Mouse (Mus musculus) gastrocnemius, postnatal 4 days (tissue): ENCODE data around the gene BC029722. TPM values are rescaled to one million over a fixed set of nuclear protein-coding genes. Genes with fewer than 3 reads are reported as not detected.

Experiments
- DNase-seq, 2 experiments: peaks; one replicate each; pipeline ENCODE4 v3.0.0; 2021 to 2022; ENCODE audit warnings: low spot score in 2 of 2, mixed read lengths in 2 of 2
- total RNA-seq, 2 experiments: library from RNA; stranded (reverse); gene quantifications; 2 replicates each; pipeline ENCODE4 v1.2.3; 2021

Gene BC029722
- total RNA-seq, 2 experiments from 2014 or later = 11.4 to 13.5 TPM

DNA sequence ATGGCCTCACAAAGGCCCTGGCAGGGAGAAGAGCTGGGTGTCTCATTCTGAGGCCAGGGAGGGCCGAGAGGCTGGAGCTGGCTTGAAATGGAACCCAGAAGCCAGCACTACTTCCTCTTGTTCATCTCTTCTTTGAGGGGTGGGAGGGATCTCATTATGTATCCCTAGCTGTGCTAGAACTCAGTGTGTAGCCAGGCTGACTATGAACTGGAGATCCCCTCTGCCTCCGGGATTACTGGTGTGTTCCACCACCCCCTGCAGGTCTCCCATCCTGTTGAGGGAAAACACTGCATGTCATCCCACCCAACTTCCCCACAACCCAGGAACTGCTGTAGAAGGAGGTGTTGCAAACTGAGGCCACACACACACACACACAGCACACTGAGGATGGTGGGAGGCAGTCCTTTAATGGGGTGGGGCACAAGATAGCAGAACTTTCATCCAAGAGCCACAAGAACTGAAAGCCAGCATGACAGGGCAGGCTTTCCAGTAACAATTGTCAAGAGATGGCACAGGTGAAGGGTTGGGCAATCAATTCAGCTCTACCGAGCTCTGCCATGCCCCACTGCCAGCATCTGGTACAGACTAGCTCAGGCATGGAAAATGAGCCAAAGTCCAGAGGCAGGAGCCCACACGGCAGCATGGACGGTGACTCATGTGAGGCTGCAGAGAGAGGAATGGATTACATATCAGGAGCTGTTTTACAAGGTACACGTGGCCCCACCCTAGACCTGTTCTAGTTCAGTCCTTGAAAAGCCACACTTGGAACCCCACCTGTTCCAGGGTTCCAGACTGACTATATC is 424 bp upstream of the BC029722 start:
- DNase-seq = no peak

DNA sequence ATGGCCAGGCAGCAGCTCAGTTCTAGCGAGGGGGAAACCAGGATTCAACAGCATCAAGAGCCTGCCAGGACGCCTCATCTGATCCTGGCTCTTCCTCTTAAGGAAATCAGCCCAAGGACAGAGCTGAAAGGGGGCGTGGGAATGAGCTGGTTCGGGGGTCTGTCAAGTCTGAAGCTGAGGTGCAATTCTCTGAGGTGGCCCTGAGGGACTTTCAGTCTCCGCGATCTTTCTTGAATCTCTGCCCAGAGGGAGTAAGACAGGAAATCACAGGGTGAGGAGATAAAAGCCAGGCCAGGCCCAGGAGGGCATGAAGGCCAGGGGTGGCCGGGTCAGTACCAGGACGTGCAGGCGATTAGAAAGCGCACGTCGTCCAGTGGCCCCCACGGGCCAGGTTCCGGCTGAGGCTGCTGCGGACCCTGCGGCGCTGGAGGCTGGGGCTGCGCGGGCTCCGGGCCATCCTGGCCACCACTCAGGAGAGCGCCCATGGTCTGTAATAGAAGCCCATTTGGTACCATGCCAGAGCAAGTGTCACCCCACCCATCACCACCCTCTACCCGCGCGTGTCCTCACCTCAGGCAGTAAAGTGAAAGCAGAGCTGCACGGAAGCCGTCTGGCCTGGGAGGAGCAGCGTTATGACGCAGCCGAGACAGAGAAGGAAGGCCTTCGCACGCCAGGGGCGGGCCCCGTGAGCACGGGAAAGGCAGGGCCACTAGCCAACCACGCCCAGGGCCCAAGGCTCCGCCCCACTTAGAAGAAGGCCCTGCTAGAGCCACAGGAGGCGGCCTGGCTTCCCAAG is 432 bp downstream of the BC029722 start:
- peak; percentile 88 to 95 for DNase-seq

DNA sequence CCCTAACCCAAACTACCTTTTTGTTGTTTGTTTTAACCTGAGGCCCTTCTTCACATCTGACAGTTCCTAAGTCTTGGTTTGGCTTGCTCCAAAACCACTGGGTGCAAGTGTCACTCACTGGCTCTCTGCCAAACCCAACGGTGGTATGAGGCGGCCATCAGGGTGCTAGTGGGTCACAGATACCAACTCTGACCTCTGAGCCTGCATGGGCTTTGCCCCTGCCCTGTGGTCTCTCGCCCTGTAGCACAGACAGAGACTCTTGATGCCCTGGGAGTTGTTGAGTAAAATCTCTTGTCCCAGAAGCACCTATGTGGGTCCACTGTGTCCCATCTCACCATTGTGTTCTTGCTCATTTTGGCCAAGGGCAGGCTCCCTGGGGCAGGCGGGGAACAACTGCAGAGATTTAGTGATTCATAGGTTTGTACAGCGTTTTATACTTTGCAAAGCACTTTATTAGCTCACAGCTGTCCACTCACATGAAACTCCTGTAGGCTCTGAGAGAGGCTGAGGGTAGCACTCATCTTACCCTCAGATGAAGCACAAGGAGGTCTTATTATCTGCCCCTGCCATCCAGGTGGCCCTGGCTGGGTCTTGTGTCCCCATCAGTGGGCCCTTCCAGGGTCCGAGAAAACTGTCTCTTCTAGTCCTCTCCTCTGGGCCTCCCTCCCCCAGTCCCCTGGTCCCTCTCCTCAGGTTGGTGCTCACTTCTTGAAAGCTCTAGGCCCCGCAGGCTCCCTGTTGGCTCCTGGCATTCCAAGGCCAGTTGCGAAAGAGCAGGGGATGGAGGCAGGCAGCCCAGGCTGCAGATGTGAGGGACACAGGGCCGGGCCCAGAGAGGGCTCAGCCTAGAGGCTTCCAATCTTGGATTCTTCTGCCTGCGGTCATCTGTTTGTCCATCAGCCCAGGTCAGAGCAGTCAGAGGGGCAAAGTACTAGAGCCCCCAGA is 1.7 kb downstream of the BC029722 start:
- no peak for DNase-seq

DNA sequence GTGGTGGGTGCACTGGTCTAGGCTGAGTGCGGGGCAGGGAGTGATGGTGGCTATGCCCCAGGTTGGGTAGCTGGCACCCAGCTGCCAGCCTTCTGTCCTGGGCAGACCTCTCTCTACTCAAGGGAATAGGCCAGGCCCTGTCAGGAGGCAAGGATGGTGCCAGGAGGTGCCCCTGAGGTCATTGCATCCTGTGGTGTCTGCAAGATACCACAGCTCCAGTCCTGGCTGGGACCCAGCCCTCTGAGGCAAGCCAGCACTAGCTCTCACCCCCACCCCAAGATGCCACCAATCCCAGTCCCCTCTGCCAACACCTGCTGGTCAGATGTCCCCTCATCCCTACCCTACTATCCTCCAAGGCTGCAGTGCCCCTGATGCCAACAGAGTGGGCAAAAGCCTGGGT is 3.0 kb downstream of the BC029722 start:
- no peak for DNase-seq

DNA sequence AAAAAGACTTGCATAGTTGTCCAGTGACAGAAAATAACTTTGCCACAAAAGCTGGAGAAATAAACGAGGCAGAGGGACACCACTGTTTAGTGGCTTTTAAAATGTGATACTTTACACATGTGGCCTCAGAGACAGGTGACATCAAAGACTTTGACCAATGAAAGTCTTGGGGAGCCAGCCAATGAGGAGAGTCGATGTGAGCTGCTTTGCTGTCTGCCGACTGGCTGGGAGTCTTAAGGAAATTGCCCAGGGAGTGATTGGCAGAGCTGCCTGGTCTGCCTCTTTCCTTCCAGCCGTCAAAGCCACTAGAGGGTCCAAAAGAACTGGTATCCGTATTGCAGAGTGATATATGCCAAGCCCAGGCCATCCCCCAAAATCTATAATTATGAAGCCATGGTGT is 4.4 kb downstream of the BC029722 start:
- DNase-seq = no peak

DNA sequence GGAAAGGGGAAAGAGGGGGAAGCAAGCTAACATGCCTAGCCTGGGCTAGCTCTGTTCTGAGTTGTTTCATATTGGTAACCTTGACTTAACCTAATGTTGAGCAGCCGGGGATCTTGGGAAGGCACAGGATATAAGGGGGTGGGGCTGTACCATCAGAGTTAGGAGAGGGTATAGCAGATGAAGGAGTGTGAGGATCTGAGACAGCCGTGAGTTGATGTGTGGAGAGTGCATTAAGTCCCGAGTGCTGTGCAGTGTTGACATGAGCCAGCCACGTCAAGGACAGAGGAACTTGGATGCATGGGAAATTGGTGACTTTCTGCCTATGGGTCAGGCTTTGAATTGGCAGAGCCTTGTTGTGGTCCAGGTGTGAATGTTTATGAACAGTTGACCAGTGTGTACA is 6.6 kb downstream of the BC029722 start:
- DNase-seq = no peak

DNA sequence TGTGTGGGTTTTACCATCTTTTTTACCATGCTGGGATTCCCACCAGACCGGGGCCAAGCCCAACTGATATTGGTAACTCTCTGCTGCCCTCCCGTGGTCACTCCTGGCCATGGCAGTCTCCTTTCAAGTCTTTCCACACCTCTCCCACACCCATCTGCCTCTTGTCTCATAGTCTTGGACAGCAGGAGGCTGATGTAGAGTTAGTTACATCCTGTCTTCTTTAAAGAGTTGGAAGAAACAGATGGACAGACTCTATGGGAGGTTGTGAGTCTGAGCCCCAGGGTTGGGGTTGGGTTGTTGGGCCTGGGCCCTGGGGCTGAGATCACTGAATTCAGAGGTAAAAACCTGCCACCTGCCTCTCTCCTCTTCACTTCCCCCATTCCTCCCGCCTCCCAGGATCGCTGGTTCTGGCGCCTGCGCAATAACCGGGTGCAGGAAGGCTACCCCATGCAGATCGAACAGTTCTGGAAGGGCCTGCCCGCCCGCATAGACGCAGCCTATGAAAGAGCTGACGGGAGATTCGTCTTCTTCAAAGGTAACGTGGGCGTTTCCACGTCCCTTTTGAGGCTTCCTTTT is 7.3 kb downstream of the BC029722 start:
- DNase-seq = peak; percentile 61 to 69

DNA sequence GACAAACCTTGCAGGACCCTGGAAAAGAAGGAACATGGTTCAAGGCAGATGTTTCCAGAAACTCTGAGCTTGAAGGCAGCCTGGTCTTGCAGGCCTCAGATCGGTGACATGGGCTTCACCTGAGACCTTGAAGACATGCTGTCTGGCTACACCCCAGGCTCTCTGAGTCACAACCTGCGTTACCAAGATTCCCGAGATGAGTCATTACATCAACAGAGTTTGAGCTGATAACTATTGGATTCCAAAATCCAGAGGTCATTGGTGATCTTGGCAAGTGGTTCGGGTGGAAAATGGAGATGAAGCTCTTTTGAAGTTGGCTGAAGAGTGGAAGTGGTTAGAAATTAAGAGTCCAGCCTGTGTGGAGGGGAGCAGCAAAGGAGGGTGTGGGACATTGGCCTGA is 9.6 kb downstream of the BC029722 start:
- no peak for DNase-seq

DNA sequence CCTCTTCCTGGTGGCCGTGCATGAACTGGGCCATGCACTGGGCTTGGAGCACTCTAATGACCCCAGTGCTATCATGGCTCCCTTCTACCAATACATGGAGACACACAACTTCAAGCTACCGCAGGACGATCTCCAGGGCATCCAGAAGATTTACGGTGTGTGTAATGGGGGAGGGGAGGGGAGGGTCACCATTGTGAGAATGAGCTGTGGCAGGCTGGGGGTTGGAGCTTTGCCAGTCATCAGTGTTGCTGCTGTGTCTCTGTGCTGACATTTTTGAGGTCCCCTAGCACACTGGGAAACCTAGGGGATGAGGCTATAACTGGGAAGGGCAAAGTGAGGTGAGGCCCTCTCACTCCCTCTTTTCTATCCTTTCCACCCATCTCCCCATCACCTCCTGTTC is 11.8 kb downstream of the BC029722 start:
- DNase-seq = no peak

DNA sequence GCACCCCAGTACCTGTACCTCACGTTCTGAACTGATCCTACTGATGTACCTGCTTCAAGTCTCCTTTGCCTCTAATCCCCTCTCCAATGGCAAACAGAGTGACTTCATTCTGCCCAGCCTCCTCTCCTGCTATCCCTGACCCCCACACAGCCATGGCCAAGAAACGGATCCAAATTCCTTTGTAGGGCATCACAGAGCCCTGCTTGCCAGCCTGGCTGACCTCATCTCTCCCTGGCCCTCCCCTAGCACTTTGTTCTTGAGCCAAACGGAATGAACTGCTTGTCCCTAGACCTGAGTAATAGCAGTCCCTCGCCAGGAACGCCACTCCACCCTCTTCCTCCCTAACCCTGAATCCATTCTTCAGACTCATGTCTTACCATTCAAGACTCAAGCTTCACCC is 12.7 kb downstream of the BC029722 start:
- no peak for DNase-seq

DNA sequence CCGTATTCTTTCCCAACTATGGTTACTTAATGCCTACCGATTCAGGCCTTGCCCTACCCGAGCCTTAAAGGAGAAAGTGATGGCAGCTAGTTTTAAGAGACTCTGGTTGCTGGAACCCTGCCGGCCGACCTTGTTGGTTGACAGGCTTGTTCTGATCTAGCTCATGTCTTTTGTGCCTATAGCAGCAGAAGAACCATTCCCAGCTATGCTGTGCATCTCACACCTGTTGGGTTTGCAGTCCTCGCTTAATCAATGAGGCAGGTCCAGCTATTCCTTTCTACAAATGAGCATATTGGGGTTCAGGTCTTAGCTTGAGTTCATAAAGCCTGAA is 13.3 kb downstream of the BC029722 start:
- DNase-seq = no peak

DNA sequence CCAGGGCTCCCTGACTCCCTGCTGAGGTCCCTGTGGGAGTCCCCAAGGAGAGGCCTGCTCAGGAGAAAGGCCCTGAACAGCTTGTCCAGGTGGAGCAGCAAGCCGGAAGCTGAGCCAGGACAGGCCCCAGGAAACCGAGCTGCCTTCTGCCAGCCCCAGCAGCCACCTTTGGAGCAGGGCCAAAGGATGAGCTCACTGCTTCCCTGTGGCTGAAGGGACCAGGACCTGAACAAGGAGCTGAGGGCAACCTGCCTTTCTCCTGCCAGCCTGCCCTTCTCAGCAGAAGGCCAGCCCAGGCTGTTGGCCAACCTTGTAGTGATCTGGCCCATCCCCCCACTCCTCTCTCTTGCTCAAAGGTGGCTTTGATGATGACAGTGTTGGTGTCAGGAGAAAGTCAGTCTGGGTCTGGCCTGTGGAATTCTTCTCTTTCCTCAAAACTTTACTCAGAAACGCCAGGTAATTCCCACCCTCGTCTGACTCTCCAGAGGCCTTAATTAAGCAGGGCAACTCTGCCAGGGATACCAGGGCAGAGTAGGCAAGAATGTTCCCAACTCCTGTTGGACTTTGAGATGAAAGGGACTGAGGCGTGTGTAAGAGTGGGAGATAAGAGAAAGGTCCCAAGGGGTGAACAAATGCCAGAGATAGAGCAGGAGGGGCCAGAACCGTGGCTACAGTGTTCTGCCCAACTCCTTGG is 13.8 kb downstream of the BC029722 start:
- no peak for DNase-seq

DNA sequence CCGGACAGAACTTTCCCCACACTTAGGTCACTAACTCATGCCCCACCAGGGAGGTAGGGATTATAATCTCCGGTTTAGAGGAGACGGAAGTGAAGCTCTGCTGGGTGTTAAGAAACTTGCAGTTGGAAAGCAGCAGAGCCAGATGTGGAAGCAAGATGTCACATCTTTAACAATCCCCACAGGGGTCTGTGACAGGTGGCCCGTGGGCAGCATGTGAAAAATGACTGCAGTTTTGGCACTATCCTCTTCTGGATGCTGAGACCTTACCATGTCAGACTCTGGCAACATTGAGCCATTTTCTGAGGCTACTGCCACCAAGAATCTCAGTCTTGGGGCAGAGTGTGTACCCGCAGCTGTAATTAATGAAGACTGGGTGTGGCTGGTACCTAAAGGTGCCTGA is 15.2 kb downstream of the BC029722 start:
- no peak for DNase-seq

DNA sequence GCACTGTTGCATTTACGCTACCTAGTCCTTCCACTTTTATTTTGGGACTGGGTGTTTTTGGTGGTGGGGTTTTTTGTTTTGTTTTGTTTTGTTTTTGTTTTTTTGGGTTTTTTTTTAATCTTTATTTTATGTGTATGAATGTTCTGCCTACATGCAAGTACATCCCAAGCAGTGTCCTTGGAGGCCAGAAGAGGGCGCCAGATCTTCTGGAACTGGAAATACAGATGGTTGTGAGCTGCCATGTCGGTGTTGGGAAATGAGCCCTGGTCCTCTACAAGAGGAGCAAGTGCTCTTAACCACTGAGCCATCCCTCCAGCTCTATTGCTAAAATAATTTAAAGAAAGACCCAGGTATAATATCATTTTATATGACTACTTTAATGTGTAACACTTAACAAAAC is 16.5 kb downstream of the BC029722 start:
- DNase-seq = no peak

DNA sequence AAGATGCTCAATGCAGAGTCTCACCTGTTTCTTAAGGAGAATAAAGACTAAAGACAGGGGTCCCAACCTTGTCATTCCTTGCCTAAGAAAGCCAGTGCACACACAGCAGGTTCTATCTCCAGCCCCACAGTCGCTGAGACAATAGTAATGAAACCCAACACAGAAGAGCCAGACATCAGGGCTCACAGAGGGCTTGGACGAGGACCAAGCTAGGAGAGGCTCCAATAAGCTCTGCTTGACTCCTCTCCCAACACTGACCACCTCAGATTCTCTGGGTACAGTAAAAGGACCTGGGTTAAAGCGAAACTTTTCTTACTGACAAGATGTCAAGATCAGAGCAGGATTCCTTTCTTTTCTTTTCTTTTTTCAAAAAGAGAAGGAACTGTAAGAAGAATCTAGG is 20.6 kb downstream of the BC029722 start:
- DNase-seq = no peak

DNA sequence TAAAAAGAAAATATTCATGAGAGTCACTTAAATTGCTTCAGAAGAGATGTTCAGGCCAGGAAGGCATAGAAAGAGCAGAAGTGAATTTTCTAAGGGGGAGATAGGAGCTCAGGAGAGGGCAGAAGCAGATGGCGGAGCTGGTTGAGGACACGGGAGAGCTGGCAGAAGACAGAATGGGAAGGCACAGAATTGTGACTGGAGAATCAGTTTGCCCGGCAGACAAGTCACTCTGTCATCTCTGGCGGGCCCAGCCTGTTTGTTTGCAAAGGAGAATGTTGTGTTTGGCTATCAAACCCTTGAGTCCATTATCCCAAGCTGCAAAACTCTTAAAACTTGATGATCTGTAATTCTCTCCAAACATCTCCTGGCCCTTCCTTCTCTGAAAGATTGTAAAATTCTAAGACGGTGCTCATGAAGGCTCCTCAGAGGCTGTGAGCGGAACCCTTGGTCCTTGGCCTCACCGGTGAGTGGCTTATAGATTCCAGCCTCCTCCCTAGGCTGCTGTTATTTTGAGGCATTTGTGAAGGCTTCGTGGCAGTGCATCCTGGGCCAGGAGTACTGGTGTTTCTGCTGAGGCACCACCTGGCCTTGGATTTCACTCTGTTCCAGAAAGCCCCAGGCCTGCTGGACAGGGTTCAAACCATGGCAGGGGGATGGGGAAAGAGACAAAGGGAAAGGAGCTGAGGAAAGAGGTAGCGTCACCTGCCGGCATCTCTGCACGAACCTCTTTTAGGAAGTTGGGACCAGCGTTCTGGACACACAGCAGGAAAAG is 24.4 kb downstream of the BC029722 start:
- no peak for DNase-seq

DNA sequence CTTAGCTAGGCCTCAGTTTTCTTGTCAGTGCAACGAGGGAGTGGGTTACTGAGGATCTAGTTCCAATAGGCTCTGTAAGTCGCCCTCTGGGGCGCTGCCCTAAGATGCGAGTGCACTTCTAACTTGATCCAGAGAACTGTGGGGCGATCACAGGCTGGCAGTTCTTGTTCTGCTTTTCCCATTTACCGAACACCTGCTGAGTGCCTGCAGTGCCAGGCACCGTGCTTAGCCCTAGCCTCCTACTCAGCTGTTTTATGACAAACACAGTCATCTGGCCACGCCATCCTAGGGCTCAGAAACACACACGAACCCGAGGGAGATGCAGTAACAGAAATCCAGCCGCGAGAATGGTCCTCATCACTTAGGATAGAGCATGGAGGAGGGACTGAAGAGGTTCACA is 26.3 kb downstream of the BC029722 start:
- no peak for DNase-seq

DNA sequence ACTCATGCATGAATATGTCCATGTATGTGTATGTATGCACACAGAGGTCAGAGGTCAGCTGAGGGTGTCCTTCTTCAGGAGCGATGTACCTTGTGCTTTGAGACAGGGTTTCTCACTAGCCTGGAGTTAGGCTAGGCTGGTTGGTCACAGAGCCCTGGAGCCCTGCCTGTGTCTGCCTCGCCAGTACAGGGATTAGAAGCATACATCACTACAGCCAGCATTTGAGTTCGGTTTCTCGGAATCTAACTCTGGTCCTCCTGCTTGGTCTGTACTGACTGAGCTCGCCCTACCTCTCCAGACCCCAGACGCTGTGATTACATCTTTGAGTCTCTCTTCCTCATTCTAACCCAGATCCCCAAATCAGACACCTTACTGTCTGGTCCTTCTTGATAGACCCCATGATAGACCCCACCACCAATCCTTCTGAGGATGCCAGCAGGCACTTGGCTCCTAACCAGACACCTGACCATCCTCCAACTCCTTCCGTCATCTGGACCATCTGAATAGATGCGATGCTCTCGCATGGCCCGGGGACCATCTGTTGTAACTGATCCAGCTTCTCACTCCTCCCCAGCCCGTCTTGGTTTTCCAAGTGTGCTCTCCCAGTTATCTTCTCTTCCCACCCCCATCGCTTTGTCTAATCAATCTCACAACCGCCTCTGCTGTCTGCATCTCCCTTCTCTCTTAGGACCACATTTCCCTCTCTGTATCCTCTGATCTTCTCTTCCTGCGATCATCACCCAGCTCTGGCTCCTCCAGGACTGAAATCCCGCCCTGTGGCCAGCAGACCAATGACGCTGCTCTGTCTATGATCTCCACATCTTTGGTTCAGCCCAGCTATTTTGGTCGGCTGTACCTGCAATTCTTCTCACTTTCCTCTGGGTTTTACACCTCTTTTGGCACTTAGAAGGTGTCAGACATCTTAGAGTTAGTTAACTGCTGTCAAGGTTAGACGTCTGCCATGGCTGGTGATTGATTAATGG is 31.0 kb downstream of the BC029722 start:
- DNase-seq = no peak

DNA sequence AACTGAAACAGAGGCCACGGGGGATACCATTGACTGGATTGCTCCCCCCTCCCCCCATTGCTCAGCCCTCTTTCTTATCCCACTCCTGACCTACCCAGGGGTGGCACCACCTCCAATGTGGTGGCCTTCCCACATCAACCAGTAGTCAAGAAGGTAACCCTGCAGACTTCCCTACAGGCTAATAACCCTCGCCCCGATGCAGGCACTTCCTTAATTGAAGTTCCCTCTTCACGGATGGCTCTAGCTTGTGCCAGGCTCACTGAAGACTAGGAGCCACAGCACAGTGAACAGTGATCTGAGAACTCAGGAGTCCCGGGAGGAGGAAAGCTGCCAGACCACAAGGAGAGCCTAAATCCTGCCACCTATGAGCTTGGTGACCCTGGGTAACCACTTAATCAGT is 32.3 kb downstream of the BC029722 start:
- no peak for DNase-seq
